Mouse (Mus musculus): ENCODE data around the gene Secisbp2l. TPM values are rescaled to one million over a fixed set of nuclear protein-coding genes. Genes with fewer than 3 reads are reported as not detected.

Gene Secisbp2l
- total RNA-seq, 1 experiment from 2014 or later, result 52.9 TPM

DNA sequence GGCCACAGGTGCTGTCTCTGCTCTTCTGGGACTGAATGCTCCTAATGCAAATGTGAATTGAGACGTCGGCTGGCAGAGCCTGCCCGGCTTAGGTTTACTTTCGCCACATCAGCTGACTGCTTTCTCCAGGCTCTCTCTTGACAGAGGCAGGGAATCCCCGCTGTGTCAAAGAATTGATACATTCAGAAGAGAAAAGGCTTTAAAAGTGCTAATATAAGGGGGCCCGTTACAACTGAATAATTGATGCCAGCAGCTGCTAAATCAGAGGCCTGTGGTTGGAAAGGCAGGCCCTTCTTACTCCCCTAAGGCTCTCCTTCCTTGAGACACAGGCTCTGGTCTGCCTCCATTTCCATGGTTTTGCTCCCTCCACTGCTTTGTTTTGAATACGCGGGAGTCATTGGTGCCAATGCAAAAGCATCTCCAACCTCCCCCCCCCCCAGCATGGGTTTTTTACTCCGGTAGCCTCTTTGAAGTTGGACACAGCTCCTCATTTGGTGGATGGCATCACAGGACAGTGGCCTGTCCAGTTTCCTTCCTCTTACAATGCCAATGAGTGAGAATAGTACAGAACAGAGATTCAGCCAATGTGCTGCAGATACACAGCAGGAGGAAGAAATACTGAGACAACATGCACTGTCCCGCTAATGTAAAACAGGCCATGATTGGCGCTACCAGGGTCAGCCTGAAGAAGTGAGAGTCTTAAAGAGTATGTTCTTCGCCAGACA, 77.6 kb downstream of the Secisbp2l start:
- DNase-seq, result no peak

DNA sequence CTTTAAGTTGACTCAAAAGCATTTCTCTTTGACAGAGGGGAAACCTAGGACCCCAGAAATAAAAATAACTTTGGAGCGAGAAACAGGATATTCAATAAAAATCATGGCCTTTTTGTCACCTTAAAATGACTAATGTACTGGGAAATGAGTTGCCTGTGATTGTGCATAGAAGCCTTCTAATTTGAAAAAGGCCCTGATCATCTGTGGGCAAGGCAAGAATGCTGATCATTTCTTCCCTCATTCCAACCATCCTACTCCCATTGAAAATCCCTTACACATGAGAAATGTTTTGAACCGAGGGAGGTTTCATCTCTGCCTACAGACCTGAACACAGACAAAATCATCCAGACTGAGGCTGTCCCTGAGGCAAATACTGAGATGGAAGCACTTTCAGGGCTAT, 79.8 kb downstream of the Secisbp2l start:
- DNase-seq, result no peak

GRCm38 (mm10) chr2:125701606-125702005, 81.1 kb downstream of the Secisbp2l start:
- DNase-seq, result peak; percentile 68

- DNase-seq, result peak; percentile 50
Observed at GRCm38 (mm10) chr2:125696219-125696618, 86.5 kb downstream of the Secisbp2l start.

DNA sequence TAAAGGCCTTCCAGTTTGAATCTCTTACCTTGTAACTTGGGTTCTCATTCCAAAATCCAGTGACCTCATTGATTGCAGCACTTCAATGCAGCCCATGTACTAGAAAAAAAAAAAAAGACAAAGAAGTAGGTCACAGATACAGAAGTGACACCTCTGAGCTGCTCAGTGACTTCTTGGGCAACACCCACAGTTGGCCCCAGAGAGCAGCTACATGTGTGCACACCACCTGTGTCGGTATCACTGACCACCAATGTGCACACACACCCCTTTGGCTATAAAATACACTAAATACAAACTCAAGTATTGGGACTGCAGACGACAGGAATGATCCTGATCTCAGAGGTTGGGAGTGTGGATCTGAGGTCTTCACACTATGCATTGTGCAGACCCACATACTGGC, 87.9 kb downstream of the Secisbp2l start:
- no peak for DNase-seq

DNA sequence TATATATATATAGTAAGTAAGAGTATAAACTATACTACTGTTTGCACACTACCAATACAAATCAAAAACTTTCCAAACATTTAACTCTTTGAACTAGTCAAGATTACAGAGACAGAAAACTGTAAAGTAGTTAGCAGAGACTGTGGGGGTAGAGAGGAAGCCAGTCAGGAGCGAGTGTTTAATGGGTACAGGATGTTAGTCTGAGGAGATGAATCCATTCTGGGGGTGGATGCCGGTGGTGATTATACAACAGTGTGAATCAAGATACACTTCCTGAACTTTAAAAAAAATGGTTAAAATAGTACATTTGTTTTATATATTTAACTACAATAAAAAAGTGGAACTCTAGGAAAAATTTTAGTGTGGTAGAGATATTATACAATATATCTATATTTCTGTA, 90.7 kb downstream of the Secisbp2l start:
- no peak for DNase-seq

Other genes starting within 250 kb of the Secisbp2l start
- gene Cep152, start 157.8 kb downstream of the Secisbp2l start, total RNA-seq (2021), result 3.7 and 5.4 TPM in 2 replicates
- gene Eid1, start 109.8 kb downstream of the Secisbp2l start, total RNA-seq (2021), result 111 and 115 TPM in 2 replicates
- 3.0 and 3.9 TPM in 2 replicates for gene Shc4, start 58.7 kb downstream of the Secisbp2l start, total RNA-seq (2021)
- gene Galk2, start 76.2 kb upstream of the Secisbp2l start, total RNA-seq (2021), result 45.1 and 48.4 TPM in 2 replicates
- 128 and 137 TPM in 2 replicates for gene Cops2, start 76.3 kb upstream of the Secisbp2l start, total RNA-seq (2021)